Mouse (Mus musculus): Measurements from ENCODE around the gene 4930453N24Rik. TPM values are rescaled to one million over a fixed set of nuclear protein-coding genes. Genes with fewer than 3 reads are reported as not detected.
A peak's percentile ranks its signal among the peaks of the same experiment; 100 is the strongest.

Gene 4930453N24Rik
- total RNA-seq, 1 experiment, result 33.3 TPM

DNA sequence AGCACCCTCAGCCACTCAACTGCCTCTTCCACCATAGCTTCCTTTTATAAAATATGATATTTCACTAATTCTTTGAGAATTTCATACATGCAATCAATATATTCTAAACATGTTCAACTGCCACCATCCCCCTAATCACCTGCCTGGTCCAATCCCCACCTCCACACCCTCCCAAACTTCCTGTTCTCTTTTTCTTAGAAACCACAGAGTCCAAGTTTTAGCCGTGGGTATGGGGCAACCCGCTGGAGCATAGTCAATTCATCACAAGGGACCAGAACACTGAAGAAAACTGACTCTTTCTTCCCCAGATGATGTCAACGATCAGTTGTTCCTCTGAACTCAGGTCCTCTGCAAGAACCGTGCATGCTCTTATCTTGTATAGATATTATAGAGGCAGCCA, 25.9 kb downstream of the 4930453N24Rik start:
- Histone ChIP-seq H3K4me3 (ENCODE audit: insufficient read depth in 1 of 2, low read depth in 1 of 2, low read length in 2 of 2, poor library complexity in 1 of 2, severe bottlenecking in 1 of 2) (no peak overlapping the region), H3K27ac (ENCODE audit: insufficient read depth, low read depth, low read length, poor library complexity, severe bottlenecking) (no peak overlapping the region), H3K9ac (ENCODE audit: insufficient read depth, low read depth, low read length, poor library complexity, severe bottlenecking) (no peak overlapping the region), H3K4me1 (ENCODE audit: control insufficient read depth in 2 of 2, insufficient read depth in 2 of 2, low read length in 2 of 2, poor library complexity in 1 of 2) (no peaks in the 10 kb centered on the region), H3K36me3 (ENCODE audit: control insufficient read depth, insufficient read depth, low read length, poor library complexity, severe bottlenecking) (no peaks in the 10 kb centered on the region), H3K9me3 (ENCODE audit: control insufficient read depth, insufficient read depth, low read depth, low read length) (no peaks in the 10 kb centered on the region)
- DNase-seq (ENCODE audit: low read depth, low spot score), result no peak
- in situ Hi-C loops (cut with MboI; ENCODE audit: low sequenced_read_pairs in 2 of 2, unreplicated experiment in 2 of 2), result loop anchor here in 1 of 2 experiments (25.0 kb wide), 1 partner anchor 883 kb away; the partner anchor contains the start of gene Epha3
- no peak for TF ChIP-seq CHD2 (IDR thresholded peaks at IDR 0.05; ENCODE audit: low read depth, low read length)
- no peak for TF ChIP-seq HCFC1 (IDR thresholded peaks at IDR 0.05; ENCODE audit: borderline replicate concordance, insufficient read depth, low read length)
- no peak for TF ChIP-seq ZC3H11A (IDR thresholded peaks at IDR 0.05; ENCODE audit: borderline replicate concordance, low read depth, low read length)
- no peak for TF ChIP-seq ZNF384 (IDR thresholded peaks at IDR 0.05; ENCODE audit: low read depth, low read length)

DNA sequence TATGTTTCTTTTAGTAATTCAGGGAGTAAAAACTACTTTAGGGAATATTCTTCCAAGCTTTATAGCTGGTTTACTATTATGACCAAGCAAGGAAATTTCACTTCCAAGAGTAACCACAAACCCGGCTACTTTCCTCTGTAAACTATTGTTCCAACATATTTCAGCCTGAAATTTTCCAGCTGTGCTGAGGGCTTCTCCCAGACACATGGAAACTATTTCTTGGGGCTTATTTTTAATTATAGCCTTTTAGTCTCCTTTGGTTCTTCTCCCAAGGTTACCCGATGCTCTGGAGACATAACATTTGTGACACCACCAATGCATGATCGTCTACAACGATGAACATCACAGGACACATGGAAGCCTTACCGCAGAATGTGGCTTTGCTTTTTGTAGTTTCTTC, 33.7 kb downstream of the 4930453N24Rik start:
- no peaks in the 10 kb centered on the region for H3K36me3 ChIP-seq (ENCODE audit: control insufficient read depth, insufficient read depth, low read length, poor library complexity, severe bottlenecking)
- DNase-seq (ENCODE audit: low read depth, low spot score), result no peak
- no peak overlapping the region for H3K9ac ChIP-seq (ENCODE audit: insufficient read depth, low read depth, low read length, poor library complexity, severe bottlenecking)
- no peaks in the 10 kb centered on the region for H3K4me1 ChIP-seq (ENCODE audit: control insufficient read depth in 2 of 2, insufficient read depth in 2 of 2, low read length in 2 of 2, poor library complexity in 1 of 2)
- H3K9me3 ChIP-seq (ENCODE audit: control insufficient read depth, insufficient read depth, low read depth, low read length), result no peaks in the 10 kb centered on the region
- TF ChIP-seq ZC3H11A (IDR thresholded peaks at IDR 0.05; ENCODE audit: borderline replicate concordance, low read depth, low read length) (no peak), MAFK (IDR thresholded peaks at IDR 0.05; ENCODE audit: insufficient read depth, low read depth, low read length) (no peak)
- no peak overlapping the region for H3K4me3 ChIP-seq (ENCODE audit: insufficient read depth in 1 of 2, low read depth in 1 of 2, low read length in 2 of 2, poor library complexity in 1 of 2, severe bottlenecking in 1 of 2)
- no peak overlapping the region for H3K27ac ChIP-seq (ENCODE audit: insufficient read depth, low read depth, low read length, poor library complexity, severe bottlenecking)
- in situ Hi-C loops (cut with MboI; ENCODE audit: low sequenced_read_pairs in 2 of 2, unreplicated experiment in 2 of 2), result loop anchor here in 1 of 2 experiments (25.0 kb wide), 1 partner anchor 875 kb away; the partner anchor contains the start of gene Epha3

DNA sequence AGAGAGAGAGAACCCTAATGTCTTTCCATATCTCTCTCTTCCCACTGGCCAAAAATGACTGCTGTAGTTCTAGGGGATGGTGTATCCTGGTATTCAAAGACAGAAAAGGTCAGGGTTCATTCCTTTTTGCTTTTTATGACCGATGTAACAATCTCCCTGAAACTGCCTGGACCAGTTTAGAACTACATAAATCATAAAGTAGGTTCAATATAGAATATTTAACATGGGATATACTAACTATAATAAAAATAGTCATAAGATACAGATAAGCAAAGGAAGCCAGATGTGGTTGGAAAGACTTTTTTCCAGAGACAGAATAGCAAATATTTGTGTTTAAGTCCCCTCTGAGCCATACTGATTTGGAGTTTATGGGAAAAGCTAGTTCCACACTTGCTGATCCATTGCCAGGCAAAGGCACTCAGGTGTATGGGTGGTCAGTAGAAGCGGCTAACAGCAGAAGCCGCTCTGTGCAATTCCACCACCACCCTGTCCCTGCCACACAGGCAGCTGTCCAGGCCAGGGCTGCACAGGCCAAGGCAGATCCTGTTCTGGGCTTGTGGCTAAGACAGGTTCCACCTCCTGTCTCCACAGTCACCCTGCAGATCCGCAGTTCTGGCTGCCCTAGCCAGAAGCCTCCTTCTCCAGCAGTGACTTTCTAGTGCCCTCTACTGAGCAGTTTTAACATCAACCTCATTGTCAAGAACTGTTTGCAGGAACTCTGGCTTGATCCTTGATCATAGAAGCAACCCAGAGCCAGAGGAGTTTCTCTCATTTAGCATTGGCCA, 47.5 kb downstream of the 4930453N24Rik start:
- in situ Hi-C loops (cut with MboI; ENCODE audit: low sequenced_read_pairs in 2 of 2, unreplicated experiment in 2 of 2), result no loop called here
- H3K27ac ChIP-seq (ENCODE audit: insufficient read depth, low read depth, low read length, poor library complexity, severe bottlenecking), result no peak overlapping the region
- H3K9me3 ChIP-seq (ENCODE audit: control insufficient read depth, insufficient read depth, low read depth, low read length), result no peaks in the 10 kb centered on the region
- TF ChIP-seq ZC3H11A (IDR thresholded peaks at IDR 0.05; ENCODE audit: borderline replicate concordance, low read depth, low read length) (peak; percentile 76), CHD2 (IDR thresholded peaks at IDR 0.05; ENCODE audit: low read depth, low read length) (no peak), HCFC1 (IDR thresholded peaks at IDR 0.05; ENCODE audit: borderline replicate concordance, insufficient read depth, low read length) (no peak), ZNF384 (IDR thresholded peaks at IDR 0.05; ENCODE audit: low read depth, low read length) (no peak)
- H3K4me3 ChIP-seq (ENCODE audit: insufficient read depth in 1 of 2, low read depth in 1 of 2, low read length in 2 of 2, poor library complexity in 1 of 2, severe bottlenecking in 1 of 2), result no peak overlapping the region
- no peaks in the 10 kb centered on the region for H3K4me1 ChIP-seq (ENCODE audit: control insufficient read depth in 2 of 2, insufficient read depth in 2 of 2, low read length in 2 of 2, poor library complexity in 1 of 2)
- peak; percentile 54 for DNase-seq (ENCODE audit: low read depth, low spot score)
- no peaks in the 10 kb centered on the region for H3K36me3 ChIP-seq (ENCODE audit: control insufficient read depth, insufficient read depth, low read length, poor library complexity, severe bottlenecking)
- H3K9ac ChIP-seq (ENCODE audit: insufficient read depth, low read depth, low read length, poor library complexity, severe bottlenecking), result no peak overlapping the region

DNA sequence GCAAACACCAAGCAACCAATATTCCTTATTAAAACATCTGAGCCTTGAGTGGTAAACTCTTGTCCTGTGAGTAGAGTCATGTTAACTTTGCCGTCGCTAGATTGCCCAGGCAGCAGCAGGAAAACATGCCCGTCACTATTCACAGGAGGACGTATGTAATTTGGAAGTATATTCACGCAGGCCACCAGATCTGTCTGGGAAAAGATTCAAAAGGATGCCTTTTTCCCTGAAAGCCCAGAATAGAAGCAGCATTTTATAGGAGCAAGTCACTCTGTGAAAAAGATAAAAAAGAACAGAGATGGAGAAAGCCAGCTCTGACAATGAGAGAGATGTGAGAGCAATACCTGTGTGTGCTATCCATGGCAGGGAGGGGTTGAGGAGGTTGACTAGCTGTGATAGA, 49.4 kb downstream of the 4930453N24Rik start:
- H3K4me3 ChIP-seq (ENCODE audit: insufficient read depth in 1 of 2, low read depth in 1 of 2, low read length in 2 of 2, poor library complexity in 1 of 2, severe bottlenecking in 1 of 2), result no peak overlapping the region
- no peak overlapping the region for H3K27ac ChIP-seq (ENCODE audit: insufficient read depth, low read depth, low read length, poor library complexity, severe bottlenecking)
- DNase-seq (ENCODE audit: low read depth, low spot score), result no peak
- no peaks in the 10 kb centered on the region for H3K9me3 ChIP-seq (ENCODE audit: control insufficient read depth, insufficient read depth, low read depth, low read length)
- no peak overlapping the region for H3K9ac ChIP-seq (ENCODE audit: insufficient read depth, low read depth, low read length, poor library complexity, severe bottlenecking)
- H3K4me1 ChIP-seq (ENCODE audit: control insufficient read depth in 2 of 2, insufficient read depth in 2 of 2, low read length in 2 of 2, poor library complexity in 1 of 2), result no peaks in the 10 kb centered on the region
- TF ChIP-seq CHD2 (IDR thresholded peaks at IDR 0.05; ENCODE audit: low read depth, low read length) (no peak), HCFC1 (IDR thresholded peaks at IDR 0.05; ENCODE audit: borderline replicate concordance, insufficient read depth, low read length) (no peak), ZNF384 (IDR thresholded peaks at IDR 0.05; ENCODE audit: low read depth, low read length) (no peak), ZC3H11A (IDR thresholded peaks at IDR 0.05; ENCODE audit: borderline replicate concordance, low read depth, low read length) (no peak), MAFK (IDR thresholded peaks at IDR 0.05; ENCODE audit: insufficient read depth, low read depth, low read length) (no peak)
- in situ Hi-C loops (cut with MboI; ENCODE audit: low sequenced_read_pairs in 2 of 2, unreplicated experiment in 2 of 2), result no loop called here
- no peaks in the 10 kb centered on the region for H3K36me3 ChIP-seq (ENCODE audit: control insufficient read depth, insufficient read depth, low read length, poor library complexity, severe bottlenecking)

DNA sequence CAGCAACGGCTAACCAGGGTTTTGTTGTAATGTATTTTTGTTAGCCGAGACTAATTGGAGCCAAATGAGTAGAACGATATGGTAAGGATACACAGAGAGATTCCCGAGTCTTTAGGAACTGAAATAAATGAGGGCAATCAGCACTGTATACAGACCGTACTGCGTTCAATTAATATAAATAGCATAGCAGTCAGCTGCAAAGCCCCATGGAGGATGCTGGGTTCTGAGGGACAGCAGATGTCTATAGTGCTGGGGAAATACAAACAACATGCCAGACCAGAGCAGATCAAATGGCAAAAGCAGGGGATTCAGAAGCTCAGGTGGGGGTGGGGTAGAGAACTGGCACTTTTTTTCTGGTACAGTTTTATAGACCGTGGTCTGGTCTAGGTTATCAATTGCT, 51.9 kb downstream of the 4930453N24Rik start:
- no peaks in the 10 kb centered on the region for H3K4me1 ChIP-seq (ENCODE audit: control insufficient read depth in 2 of 2, insufficient read depth in 2 of 2, low read length in 2 of 2, poor library complexity in 1 of 2)
- H3K9me3 ChIP-seq (ENCODE audit: control insufficient read depth, insufficient read depth, low read depth, low read length), result no peaks in the 10 kb centered on the region
- H3K36me3 ChIP-seq (ENCODE audit: control insufficient read depth, insufficient read depth, low read length, poor library complexity, severe bottlenecking), result no peaks in the 10 kb centered on the region
- H3K9ac ChIP-seq (ENCODE audit: insufficient read depth, low read depth, low read length, poor library complexity, severe bottlenecking), result no peak overlapping the region
- DNase-seq (ENCODE audit: low read depth, low spot score), result no peak
- in situ Hi-C loops (cut with MboI; ENCODE audit: low sequenced_read_pairs in 2 of 2, unreplicated experiment in 2 of 2), result no loop called here
- H3K4me3 ChIP-seq (ENCODE audit: insufficient read depth in 1 of 2, low read depth in 1 of 2, low read length in 2 of 2, poor library complexity in 1 of 2, severe bottlenecking in 1 of 2), result no peak overlapping the region
- TF ChIP-seq ZC3H11A (IDR thresholded peaks at IDR 0.05; ENCODE audit: borderline replicate concordance, low read depth, low read length), result no peak
- H3K27ac ChIP-seq (ENCODE audit: insufficient read depth, low read depth, low read length, poor library complexity, severe bottlenecking), result no peak overlapping the region
